Mouse (Mus musculus) stomach, embryonic 14.5 days (tissue): Measurements from ENCODE around the gene Rab3il1. TPM values are rescaled to one million over a fixed set of nuclear protein-coding genes. Genes with fewer than 3 reads are reported as not detected.

ENCODE experiments used
- ATAC-seq: fragments of 200-750 bp; cut with Nextera tagmentation; 2 replicates; pipeline ENCODE4 v1.8.0; 2017; ENCODE audit warnings: low read depth, moderate TSS enrichment; ENCODE audit not compliant: insufficient number of reproducible peaks, insufficient read depth, low FRiP score
- H3K27ac ChIP-seq: fragments of 300-500 bp; sonication (generic); 2 replicates; pipeline ENCODE4 v1.5.1; 2014; ENCODE audit warnings: mild to moderate bottlenecking, low read length, moderate library complexity, mixed read lengths
- H3K27me3 ChIP-seq: fragments of 300-500 bp; sonication (generic); 2 replicates; pipeline ENCODE4 v1.6.1; 2014; ENCODE audit warnings: low read length, control low read depth, mixed read lengths; ENCODE audit not compliant: control insufficient read depth, insufficient read depth
- H3K36me3 ChIP-seq: fragments of 300-500 bp; sonication (generic); 2 replicates; pipeline ENCODE4 v1.6.1; 2014; ENCODE audit warnings: mild to moderate bottlenecking, control low read depth, low read length, moderate library complexity, mixed read lengths; ENCODE audit not compliant: control insufficient read depth, insufficient read depth
- H3K4me1 ChIP-seq: fragments of 300-500 bp; sonication (generic); 2 replicates; pipeline ENCODE4 v1.6.1; 2014; ENCODE audit warnings: low read length, control low read depth, mixed read lengths; ENCODE audit not compliant: control insufficient read depth, insufficient read depth
- H3K4me2 ChIP-seq: fragments of 300-500 bp; sonication (generic); replicated peaks from 2 replicates; pipeline ENCODE4 v1.6.1; 2014; ENCODE audit warnings: low read depth, low read length, control low read depth
- H3K4me3 ChIP-seq: fragments of 300-500 bp; sonication (generic); 2 replicates; pipeline ENCODE4 v1.5.1; 2014; ENCODE audit warnings: low read depth, low read length, control low read depth
- H3K9ac ChIP-seq: fragments of 300-500 bp; sonication (generic); replicated peaks from 2 replicates; pipeline ENCODE4 v1.6.1; 2014; ENCODE audit warnings: low read depth, mild to moderate bottlenecking, control low read depth, low read length, moderate library complexity, mixed read lengths
- H3K9me3 ChIP-seq: fragments of 300-500 bp; sonication (generic); 2 replicates; pipeline ENCODE4 v1.6.1; 2016; ENCODE audit warnings: low read depth, low read length, control low read depth; ENCODE audit not compliant: control insufficient read depth
- WGBS: fragments of 180-500 bp; shearing (Covaris S2); extraction: QIAGEN DNeasy Blood & Tissue Kit; methylation state at CpG from one replicate; pipeline ENCODE4 v1.1.7; 2014; 5-methylcytosine and 5-hydroxymethylcytosine counted together
- polyA plus RNA-seq: library from polyadenylated mRNA; unstranded; fragments of >200 nt; fragmentation: Nextera tagmentation; extraction: Ambion mirVana; gene quantifications from 2 replicates; pipeline ENCODE4 v1.2.1, GENCODE M21; 2014

Gene Rab3il1
- 26.0 and 28.6 TPM in 2 replicates for polyA plus RNA-seq

DNA sequence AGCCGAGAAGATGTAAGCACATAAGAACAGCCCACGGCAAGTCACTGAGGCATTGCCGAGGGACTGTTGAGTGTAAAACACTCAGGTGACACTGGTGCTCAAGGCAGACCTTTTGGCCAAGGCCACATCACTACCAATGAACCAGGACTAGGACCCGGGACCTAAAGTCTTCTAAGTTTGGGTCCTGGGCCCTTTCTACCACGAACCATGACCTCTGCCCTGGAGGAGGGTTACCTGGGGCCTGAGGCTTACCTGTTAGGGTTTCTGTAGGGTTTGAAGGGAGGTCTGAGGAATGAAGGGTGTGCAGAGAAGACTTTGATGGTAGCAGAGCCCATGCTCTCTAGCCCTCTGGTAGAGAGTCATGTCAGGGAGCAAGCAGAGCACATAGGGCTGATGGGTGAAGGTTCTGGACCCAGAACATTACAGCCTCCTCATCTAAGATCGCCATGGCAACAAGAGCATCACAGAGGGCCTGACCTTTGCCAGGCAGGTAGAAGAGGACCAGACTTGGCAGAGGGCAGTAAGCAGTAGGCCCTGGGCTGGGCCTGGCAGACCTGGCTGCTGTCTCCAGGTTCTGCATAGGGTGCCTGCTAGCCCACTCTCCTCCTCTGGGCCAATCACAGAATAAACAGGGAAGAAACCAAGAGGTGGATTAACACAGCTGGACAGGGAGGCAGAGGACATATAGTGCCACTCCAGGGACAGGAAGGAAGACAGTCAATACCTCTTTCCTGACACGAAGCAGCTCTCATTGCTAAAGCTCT, at the start of gene Rab3il1, which contains the start of gene Best1:
TSS of gene Rab3il1 (plus strand) at position 464 of the 764 bp plus-strand sequence.
TSS of gene Best1 (minus strand) at position 428 of the 764 bp plus-strand sequence.
- H3K9me3 ChIP-seq, result no peaks in the 10 kb centered on the region
- no peak for ATAC-seq
- no peak within 1 kb of the TSS for H3K27ac ChIP-seq
- no peaks in the 10 kb centered on the region for H3K36me3 ChIP-seq
- no peak within 1 kb of the TSS for H3K4me3 ChIP-seq
- no peaks in the 10 kb centered on the region for H3K4me1 ChIP-seq
- no peaks in the 10 kb centered on the region for H3K27me3 ChIP-seq
- 81% methylated on average over 7 of the region's 7 CpGs for WGBS
- no peak within 1 kb of the TSS for H3K9ac ChIP-seq
- H3K4me2 ChIP-seq, result no peak within 1 kb of the TSS

DNA sequence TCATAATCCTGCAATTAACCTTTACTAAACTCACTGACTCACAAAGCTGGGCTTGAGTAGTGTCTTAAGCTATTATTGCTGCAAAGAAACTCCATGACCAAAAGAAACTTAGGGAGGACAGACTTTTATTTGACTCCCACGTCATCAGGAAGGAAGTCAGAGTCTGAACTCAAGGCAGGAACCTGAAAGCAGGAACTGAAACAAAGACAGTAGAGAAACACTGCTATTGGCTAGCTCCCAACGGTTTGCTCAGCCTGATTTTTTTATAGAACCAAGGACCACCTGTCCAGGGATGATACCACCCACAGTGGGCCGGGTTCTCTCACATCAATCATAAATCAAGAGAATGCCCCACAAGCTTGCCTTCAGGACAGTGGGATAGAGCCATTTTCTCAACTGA, 49.1 kb upstream of the Rab3il1 start:
- WGBS, result 60% methylated on average over 3 of the region's 3 CpGs
- H3K27ac ChIP-seq, result no peak overlapping the region
- H3K36me3 ChIP-seq, result no peaks in the 10 kb centered on the region
- no peaks in the 10 kb centered on the region for H3K27me3 ChIP-seq
- H3K9ac ChIP-seq, result no peak overlapping the region
- ATAC-seq, result no peak
- H3K4me1 ChIP-seq, result peaks cover 7% of the 10 kb centered on the region; the same call in 1 of the 2 replicates
- no peak overlapping the region for H3K4me3 ChIP-seq
- H3K4me2 ChIP-seq, result no peak overlapping the region
- no peaks in the 10 kb centered on the region for H3K9me3 ChIP-seq

GRCm38 (mm10) chr19:9952912-9953311, 48.6 kb upstream of the Rab3il1 start:
- Histone ChIP-seq H3K27ac (no peak overlapping the region), H3K4me1 (peaks cover 7% of the 10 kb centered on the region; the same call in 1 of the 2 replicates), H3K4me3 (no peak overlapping the region), H3K36me3 (no peaks in the 10 kb centered on the region), H3K9me3 (no peaks in the 10 kb centered on the region), H3K27me3 (no peaks in the 10 kb centered on the region), H3K4me2 (no peak overlapping the region), H3K9ac (no peak overlapping the region)
- 81% methylated on average over 3 of the region's 3 CpGs for WGBS
- ATAC-seq, result no peak

- no peaks in the 10 kb centered on the region for H3K9me3 ChIP-seq
- peak overlapping the region; percentile 82 for H3K27ac ChIP-seq
- no peak overlapping the region for H3K4me3 ChIP-seq
- ATAC-seq, result peak; percentile 86
- H3K9ac ChIP-seq, result no peak overlapping the region
- H3K27me3 ChIP-seq, result no peaks in the 10 kb centered on the region
- 24% methylated on average over 7 of the region's 7 CpGs for WGBS
- no peaks in the 10 kb centered on the region for H3K36me3 ChIP-seq
- H3K4me1 ChIP-seq, result peaks cover 7% of the 10 kb centered on the region; the same call in 1 of the 2 replicates
- peak overlapping the region; percentile 19; the same call in 1 of the 2 replicates for H3K4me2 ChIP-seq
Observed at GRCm38 (mm10) chr19:9954055-9954810, 47.2 kb upstream of the Rab3il1 start.

DNA sequence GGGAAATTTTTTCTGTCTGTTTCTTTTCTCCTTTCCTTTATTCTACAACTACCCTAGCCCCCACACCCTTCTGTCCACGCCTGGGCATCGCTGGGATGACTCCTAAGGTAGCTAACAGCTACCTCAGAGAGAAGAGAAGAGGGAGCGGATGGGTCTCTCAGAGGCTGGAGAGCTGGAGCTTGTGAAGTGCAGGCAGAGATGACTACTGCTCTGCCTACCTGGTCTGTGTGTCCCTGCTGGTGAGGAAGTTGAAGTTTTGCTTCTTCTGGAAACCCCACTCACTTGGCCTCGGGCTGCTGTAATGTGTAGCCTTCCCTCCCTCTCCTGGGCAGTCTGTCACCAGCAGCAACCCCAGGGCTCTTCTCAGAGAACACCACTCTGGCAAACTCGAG, 46.7 kb upstream of the Rab3il1 start:
- Histone ChIP-seq H3K9me3 (no peaks in the 10 kb centered on the region), H3K27me3 (no peaks in the 10 kb centered on the region), H3K36me3 (no peaks in the 10 kb centered on the region), H3K4me3 (no peak overlapping the region), H3K9ac (no peak overlapping the region; the same call in 1 of the 2 replicates), H3K4me2 (peak overlapping the region; percentile 19; the same call in 1 of the 2 replicates), H3K4me1 (peaks cover 7% of the 10 kb centered on the region; the same call in 1 of the 2 replicates), H3K27ac (peak overlapping the region; percentile 82)
- ATAC-seq, result peak; percentile 44; the same call in 1 of the 2 replicates
- 28% methylated on average over 5 of the region's 5 CpGs for WGBS

DNA sequence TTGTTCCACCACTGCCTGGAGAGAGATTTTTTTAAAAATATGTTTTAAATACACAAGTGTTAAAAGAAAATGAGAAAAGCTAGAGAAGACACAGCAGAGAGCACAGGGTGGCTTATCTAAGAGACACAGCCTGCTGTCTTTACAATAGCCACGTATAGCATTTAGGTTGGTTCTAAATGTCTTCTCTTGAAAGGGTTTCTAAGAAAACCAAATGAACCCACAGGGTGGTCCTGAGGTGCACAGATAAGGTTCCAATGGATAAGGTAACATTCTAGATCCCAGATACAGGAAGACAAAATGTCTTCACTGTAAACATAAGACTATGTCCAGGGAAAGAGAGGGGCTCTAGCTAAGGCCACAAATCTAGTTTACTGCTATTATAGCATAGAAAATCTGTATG, 46.0 kb upstream of the Rab3il1 start:
- no peak overlapping the region for H3K4me3 ChIP-seq
- H3K36me3 ChIP-seq, result no peaks in the 10 kb centered on the region
- H3K4me1 ChIP-seq, result peaks cover 7% of the 10 kb centered on the region; the same call in 1 of the 2 replicates
- H3K9ac ChIP-seq, result no peak overlapping the region
- peak overlapping the region; percentile 82; the same call in 1 of the 2 replicates for H3K27ac ChIP-seq
- no peak for ATAC-seq
- 70% methylated on average over 1 of the region's 1 CpGs for WGBS
- no peaks in the 10 kb centered on the region for H3K9me3 ChIP-seq
- no peak overlapping the region for H3K4me2 ChIP-seq
- H3K27me3 ChIP-seq, result no peaks in the 10 kb centered on the region

GRCm38 (mm10) chr19:9956624-9957388, 44.7 kb upstream of the Rab3il1 start:
- ATAC-seq, result no peak
- H3K9me3 ChIP-seq, result no peaks in the 10 kb centered on the region
- H3K36me3 ChIP-seq, result no peaks in the 10 kb centered on the region
- WGBS, result 73% methylated on average over 4 of the region's 4 CpGs
- no peaks in the 10 kb centered on the region for H3K27me3 ChIP-seq
- peaks cover 7% of the 10 kb centered on the region; the same call in 1 of the 2 replicates for H3K4me1 ChIP-seq
- no peak overlapping the region for H3K4me3 ChIP-seq
- no peak overlapping the region for H3K27ac ChIP-seq
- no peak overlapping the region for H3K9ac ChIP-seq
- no peak overlapping the region for H3K4me2 ChIP-seq

- ATAC-seq, result no peak
- Histone ChIP-seq H3K27me3 (no peaks in the 10 kb centered on the region), H3K4me1 (peaks cover 7% of the 10 kb centered on the region; the same call in 1 of the 2 replicates), H3K36me3 (no peaks in the 10 kb centered on the region), H3K27ac (no peak overlapping the region), H3K4me2 (no peak overlapping the region), H3K9me3 (no peaks in the 10 kb centered on the region), H3K4me3 (no peak overlapping the region), H3K9ac (no peak overlapping the region)
- WGBS, result 85% methylated on average over 5 of the region's 5 CpGs
Observed at GRCm38 (mm10) chr19:9957965-9958364, 43.5 kb upstream of the Rab3il1 start.
